Mouse (Mus musculus) erythroblast, adult 5-6 weeks (primary cell): ENCODE data around the gene Dcaf6. TPM values are rescaled to one million over a fixed set of nuclear protein-coding genes. Genes with fewer than 3 reads are reported as not detected.
A peak's percentile ranks its signal among the peaks of the same experiment; 100 is the strongest.

Experiments
- ATAC-seq: replicated peaks from 2 replicates; pipeline ENCODE4 v1.8.0; 2016; ENCODE audit warnings: moderate number of reproducible peaks, mild to moderate bottlenecking, moderate TSS enrichment, inconsistent platforms; ENCODE audit not compliant: poor library complexity, low FRiP score, severe bottlenecking
- total RNA-seq, 2 experiments: library from RNA; stranded (forward) in 1 of 2; stranded (reverse) in 1 of 2; fragments of 150-400 nt in 1 of 2; fragments of 200-764, 138-1000 nt in 1 of 2; gene quantifications; 2 replicates each; pipeline versions ENCODE4 v1.2.3 to v1.2.4; 2015 to 2017; ENCODE audit warnings: low replicate concordance in 2 of 2

Dcaf6 gene
- 279 and 286 TPM in 2 replicates for total RNA-seq (2015; ENCODE audit: low replicate concordance)
- 422 and 486 TPM in 2 replicates for total RNA-seq (2017; ENCODE audit: low replicate concordance)

- peak; percentile 81 for ATAC-seq
Observed at GRCm38 (mm10) chr1:165460360-165460800, at the start of gene Dcaf6, which contains the start of gene Mpc2. TSS of gene Dcaf6 (minus strand) at chr1:165460475. TSS of gene Mpc2 (plus strand) at chr1:165460637.

GRCm38 (mm10) chr1:165506303-165506702 lies 46.0 kb upstream of the Dcaf6 start:
- no peak for ATAC-seq

DNA sequence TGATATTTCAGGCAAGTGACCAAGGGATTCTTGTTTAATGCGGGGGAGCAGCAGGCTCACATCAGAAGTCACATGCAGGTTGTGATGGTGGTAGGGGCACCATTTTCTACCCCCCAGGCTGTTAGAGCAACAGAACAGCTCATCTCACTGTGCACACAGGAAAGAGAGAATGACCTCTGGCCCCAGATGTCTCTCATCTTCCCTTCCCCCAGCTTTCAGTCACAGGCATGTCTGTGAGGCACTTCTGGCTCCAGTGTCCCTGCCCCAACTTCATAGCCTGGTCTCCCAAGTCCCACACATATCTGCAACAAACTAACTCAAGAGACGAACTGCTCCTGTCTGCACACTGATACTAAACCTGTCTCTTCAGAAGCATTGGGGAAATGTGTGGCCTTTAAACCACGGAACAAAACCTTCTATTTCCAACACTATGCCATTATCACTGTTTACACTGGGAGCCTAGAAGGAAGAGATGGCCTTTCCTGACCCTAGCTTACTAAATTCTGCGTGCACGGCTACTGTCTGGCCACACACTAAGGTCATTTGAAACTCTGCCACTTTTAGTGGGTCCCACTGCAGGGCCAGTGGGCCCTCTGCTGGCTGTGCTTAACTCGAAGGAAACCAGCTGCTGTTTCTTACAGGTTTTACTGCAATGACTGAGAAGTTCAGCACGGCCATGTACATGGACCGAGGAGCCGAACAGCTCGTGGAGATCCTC lies 43.2 kb upstream of the Dcaf6 start:
- 0 out of 2 replicates have a peak, but pooled peaks have one; percentile 59 for ATAC-seq

- ATAC-seq = no peak
Observed at GRCm38 (mm10) chr1:165498856-165499255, 38.6 kb upstream of the Dcaf6 start.

GRCm38 (mm10) chr1:165489197-165489596 lies 28.9 kb upstream of the Dcaf6 start:
- no peak for ATAC-seq

DNA sequence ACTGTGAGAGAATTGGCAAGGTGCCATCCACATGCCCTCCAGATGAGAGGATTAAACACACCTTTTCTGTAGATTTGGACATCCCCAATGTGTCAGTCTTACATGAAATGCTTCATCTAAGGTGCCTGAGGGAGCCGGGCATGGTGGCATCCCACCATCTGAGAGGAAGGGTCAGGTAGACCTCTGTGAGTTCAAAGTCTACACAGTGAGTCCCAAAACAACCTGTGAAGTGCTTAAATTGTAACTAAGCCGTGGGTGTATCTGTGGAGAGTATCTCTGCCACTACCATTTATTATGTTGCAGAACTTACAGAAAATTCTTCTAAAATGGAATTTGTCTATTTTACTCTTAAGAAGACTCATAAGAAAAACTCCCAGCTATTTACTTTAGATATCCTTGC lies 25.8 kb upstream of the Dcaf6 start:
- no peak for ATAC-seq

- no peak for ATAC-seq
Observed at GRCm38 (mm10) chr1:165484688-165485233, 24.5 kb upstream of the Dcaf6 start, which contains the start of gene Adcy10. TSS of gene Adcy10 (plus strand) at chr1:165485183.

DNA sequence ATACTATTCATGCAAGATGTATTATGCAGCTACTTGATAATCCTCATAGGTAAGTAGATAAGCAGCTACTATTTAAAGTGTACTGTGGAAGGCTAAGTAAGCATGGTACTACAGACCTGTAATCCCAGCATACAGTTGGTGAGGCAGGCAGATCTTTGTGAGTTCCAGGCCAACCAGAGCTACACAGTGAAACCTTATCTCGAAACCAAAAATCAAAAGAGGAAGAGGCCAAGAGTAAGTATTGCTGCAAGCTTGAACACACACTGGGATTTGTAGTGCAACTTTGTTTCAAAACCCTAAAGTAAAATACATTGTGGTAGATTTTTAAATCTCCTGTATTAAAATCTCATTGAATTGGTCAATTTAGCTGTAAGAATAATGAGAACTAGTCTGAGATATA lies 11.2 kb upstream of the Dcaf6 start:
- no peak for ATAC-seq

DNA sequence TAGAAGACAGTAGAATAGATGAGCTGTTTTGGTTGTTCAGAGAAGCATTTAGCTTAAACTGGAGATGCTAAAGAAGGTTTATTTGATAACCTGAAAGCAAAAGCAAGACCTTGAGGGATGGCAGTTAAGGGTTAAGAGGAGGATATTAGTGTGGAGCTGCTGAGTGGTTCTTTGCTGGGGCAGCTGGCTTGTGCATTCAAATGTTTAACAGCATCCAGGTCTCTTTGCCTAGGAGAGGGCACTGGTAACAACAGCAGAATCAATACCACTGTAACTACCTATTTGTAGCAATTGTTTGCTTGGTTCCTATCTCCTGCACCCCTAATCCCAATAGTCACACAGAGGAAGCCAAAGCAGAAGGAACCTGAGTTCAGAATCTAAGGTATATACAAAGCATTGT lies 9.4 kb upstream of the Dcaf6 start:
- no peak for ATAC-seq

GRCm38 (mm10) chr1:165468971-165469370 lies 8.7 kb upstream of the Dcaf6 start:
- no peak for ATAC-seq

DNA sequence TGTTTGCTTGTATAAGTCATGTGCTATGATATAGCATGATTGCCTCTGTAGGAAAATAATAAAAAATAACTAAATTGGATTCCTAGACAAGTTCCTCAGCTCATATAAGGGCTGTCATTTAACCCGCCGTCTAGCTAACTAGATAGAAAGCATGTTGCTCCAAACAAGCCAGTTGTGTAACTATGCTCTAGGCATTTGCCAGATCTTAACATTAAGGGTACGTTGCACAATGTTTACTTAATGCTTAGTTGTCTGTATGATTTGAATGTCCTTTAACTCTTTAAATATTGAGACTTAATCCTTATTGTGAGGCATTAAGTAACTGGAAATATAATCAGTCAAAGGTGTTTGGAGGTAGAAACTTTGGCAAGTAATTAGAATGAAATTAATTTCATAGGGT lies 4.3 kb upstream of the Dcaf6 start:
- ATAC-seq = no peak

DNA sequence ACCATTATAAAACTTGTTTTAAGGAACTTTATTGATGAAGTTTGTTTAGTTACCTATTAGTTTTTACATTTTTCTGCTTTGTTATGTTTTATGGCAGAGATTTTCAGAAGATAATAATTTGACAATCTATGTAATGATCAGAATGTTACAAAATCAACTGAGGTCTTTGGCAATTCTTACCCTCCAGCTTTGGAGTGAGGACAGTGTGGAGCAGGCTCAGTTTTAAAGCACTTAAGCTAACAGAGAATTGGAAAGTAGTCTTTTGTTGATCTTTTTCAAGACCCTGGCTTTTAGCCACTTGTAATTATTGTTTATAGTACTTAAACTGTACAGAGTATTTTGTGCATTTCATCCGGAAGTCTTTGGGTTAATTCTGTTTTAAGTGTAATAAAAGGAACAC lies 2.6 kb upstream of the Dcaf6 start:
- ATAC-seq = no peak

DNA sequence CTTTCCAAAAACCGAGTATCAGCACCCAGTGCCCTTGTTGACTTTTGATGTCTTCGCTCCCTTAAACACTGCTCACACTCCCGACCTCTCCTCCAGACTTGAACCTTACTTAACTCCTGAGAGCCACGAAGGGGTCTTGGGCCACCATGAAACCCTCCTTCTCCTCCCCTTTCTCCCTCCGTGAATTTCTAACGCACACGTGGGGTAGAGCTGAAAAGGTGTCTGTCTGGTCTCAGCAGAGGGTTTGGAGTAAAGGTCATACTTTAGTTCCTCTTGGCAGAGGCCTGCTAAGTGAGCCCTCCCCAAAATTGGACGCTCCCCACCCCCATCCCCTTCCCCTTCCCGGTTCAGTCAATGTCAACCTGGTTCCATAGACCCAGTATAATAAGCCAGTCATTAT lies 1.4 kb upstream of the Dcaf6 start:
- no peak for ATAC-seq

DNA sequence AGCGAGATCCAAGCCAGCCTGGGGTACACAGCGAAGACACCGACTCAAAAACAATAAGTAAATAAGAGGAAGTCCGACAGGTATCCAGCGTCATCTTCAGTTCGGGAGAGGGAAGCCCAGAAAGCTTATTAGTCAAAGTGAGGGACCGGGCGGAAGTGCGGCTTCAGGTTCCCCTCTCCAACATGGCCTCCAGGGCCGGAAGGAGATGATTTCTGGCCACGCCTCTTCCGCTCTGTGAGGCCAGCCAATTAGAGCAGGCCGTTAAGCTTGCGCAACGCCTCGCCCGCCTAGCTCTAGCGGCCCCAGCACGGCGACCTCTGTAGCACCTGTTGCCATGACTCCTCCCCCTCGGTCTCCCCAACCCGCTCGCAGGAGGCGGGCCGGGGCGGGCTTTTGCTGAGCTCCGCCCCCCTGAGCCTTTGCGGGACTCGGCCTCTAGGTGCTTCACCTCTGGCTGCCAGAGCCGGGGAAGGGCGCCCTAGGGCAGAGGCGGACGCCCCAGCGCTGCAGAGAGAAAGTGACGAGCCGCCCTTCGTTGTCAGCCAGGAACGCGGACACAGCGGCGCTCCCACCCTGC lies 614 bp upstream of the Dcaf6 start:
- ATAC-seq = peak; percentile 83

GRCm38 (mm10) chr1:165459503-165460181 lies 633 bp downstream of the Dcaf6 start:
- peak; percentile 31 for ATAC-seq

DNA sequence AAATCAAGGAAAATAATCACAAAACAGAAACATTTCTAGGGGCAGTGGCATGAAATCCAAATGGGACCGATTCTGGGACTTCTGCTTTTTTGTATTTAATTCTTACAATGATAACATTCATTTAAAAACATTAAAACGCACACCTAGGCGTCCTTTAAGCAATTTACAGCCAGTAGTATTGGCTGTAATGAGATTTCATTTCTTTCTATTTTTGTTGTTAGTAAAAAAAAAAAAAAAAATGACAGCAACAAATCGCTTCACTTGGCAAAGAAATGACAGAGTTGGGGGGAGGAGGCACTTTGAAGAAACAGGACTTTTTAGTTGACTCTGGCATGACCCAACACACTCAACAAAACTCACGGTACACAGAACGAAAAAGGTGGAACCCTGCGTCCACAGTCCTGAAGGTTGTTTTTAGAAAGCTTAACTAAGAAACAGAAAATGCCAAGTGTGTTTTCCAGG lies 1.2 kb downstream of the Dcaf6 start:
- 0 out of 2 replicates have a peak, but pooled peaks have one; percentile 2 for ATAC-seq

DNA sequence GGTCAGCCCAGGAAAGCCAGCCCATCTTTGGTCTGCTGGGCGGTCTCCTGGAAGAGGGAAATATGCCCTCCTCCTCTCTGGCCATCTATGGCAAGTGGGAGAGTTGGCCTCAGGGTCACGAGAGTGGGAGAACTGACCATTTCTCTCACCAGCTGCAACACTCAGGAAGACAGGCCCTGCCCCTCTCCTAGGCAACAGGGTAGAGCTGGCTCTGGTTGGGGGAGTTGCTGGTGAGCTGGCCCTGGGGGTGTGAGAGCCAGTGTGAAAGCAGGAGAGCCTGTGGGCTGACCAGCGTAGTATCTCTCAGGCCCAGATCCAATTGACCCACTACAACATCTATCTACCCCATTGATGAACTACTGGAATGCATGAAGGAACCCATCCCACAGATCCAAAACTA lies 18.6 kb downstream of the Dcaf6 start:
- ATAC-seq = no peak

DNA sequence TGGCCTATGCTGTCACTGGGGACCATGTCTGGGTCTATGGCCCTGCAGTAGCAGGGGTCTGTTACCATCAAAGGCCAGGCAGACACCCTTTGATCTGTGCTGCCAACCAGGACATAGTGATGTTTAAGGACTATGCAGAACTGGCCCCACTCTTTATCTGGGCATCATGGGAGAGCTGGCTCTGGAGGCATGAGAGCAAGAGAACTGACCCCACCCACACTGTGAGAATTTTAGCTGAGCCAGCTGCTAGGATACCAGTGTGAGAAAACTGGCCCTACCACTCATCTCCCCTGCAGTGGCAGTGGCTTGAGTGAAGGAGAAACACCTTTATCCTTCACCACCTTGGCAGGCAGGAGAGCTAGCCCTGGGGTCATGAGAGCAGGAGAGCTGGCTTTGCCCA lies 19.1 kb downstream of the Dcaf6 start:
- peak; percentile 60; the same call in 1 of the 2 replicates for ATAC-seq

GRCm38 (mm10) chr1:165440788-165441187 lies 19.5 kb downstream of the Dcaf6 start:
- ATAC-seq = no peak

DNA sequence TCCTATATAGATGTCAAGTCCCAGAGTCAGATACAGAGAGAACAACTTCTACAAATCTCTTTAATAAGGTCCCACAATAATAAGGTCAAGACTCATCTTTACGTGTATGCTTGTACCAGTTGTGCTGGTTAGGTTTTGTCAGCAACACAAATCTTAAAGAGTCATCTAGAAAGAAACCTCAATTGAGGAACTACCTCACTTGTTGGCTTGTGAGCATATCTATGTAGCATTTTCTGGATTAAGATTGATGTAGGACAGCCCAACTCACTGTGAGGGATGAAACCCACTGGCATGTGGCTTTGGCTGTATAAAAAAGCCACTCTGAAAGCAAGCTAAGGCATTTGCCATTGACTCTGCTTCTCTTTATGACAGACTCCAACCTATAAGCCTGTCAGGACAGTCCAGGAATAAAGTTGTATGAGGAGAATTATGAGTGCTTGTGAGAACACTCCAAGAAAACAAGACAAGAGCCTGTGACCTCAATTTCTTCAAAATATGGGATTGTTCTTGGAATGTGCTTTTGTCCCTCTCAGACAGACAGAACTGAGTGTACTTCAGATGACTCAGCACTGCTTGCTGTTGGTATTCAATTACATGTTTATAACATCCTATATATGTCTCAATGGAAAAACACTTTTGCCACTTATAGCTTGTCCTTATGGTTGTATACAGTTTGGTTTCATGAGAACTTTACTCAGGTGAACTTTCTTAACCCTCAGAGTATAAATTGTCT lies 21.8 kb downstream of the Dcaf6 start:
- no peak for ATAC-seq
